Mouse (Mus musculus) bone marrow, adult 2 months (tissue): ENCODE results near the gene Panx2. TPM values are rescaled to one million over a fixed set of nuclear protein-coding genes. Genes with fewer than 3 reads are reported as not detected.

Source experiments
- H3K27ac ChIP-seq: fragments of 200-500 bp; 2 replicates; pipeline ENCODE4 v1.5.1; 2012; ENCODE audit warnings: low read depth, mild to moderate bottlenecking, control low read depth, inconsistent platforms, low read length; ENCODE audit not compliant: control insufficient read depth, poor library complexity, insufficient read depth
- H3K4me1 ChIP-seq: fragments of 200-500 bp; 2 replicates; pipeline ENCODE4 v1.6.1; 2011; ENCODE audit warnings: low read length; ENCODE audit not compliant: control insufficient read depth, insufficient read depth
- H3K4me3 ChIP-seq: fragments of 200-500 bp; replicated peaks from 2 replicates; pipeline ENCODE3; 2011; ENCODE audit warnings: mild to moderate bottlenecking, low read depth, low read length, control low read depth; ENCODE audit not compliant: control insufficient read depth
- CTCF ChIP-seq: fragments of 200-500 bp; IDR thresholded peaks from 2 replicates; pipeline ENCODE4 v1.5.1; 2011; ENCODE audit warnings: low read length, control low read depth; ENCODE audit not compliant: control insufficient read depth, insufficient read depth
- POLR2A ChIP-seq: fragments of 200-500 bp; IDR thresholded peaks from 2 replicates; pipeline ENCODE4 v1.6.1; 2011; ENCODE audit warnings: low read depth, mild to moderate bottlenecking, control low read depth, low read length, borderline replicate concordance; ENCODE audit not compliant: control insufficient read depth
- WGBS: fragments of 180-500 bp; shearing (Covaris S2); methylation state at CpG from one replicate; pipeline ENCODE4 v1.1.7; 2018; 5-methylcytosine and 5-hydroxymethylcytosine counted together
- polyA plus RNA-seq: library from polyadenylated mRNA; stranded (reverse); fragments of >200 nt; gene quantifications from 2 replicates; pipeline ENCODE4 v1.2.4, GENCODE M21; 2011; ENCODE audit warnings: low replicate concordance; ENCODE audit not compliant: missing spikeins, insufficient read depth, insufficient read length

Gene Panx2
- polyA plus RNA-seq, 1 experiment = 0.45 TPM

DNA sequence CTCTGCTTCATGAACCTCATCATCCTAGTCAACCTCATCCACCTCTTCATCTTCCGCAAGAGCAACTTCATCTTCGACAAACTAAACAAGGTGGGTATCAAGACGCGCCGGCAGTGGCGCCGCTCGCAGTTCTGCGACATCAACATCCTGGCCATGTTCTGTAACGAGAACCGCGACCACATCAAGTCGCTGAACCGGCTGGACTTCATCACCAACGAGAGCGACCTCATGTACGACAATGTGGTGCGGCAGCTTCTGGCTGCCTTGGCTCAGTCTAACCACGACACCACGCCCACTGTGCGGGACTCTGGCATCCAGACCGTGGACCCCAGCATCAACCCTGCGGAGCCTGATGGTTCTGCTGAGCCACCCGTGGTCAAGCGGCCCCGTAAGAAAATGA is 8.7 kb downstream of the Panx2 start:
- H3K27ac ChIP-seq = no peak overlapping the region
- TF ChIP-seq POLR2A (no peak), CTCF (no peak)
- no peak overlapping the region for H3K4me3 ChIP-seq
- 51% methylated on average over 26 of the region's 26 CpGs for WGBS
- H3K4me1 ChIP-seq = no peaks in the 10 kb centered on the region; the same call in 1 of the 2 replicates

DNA sequence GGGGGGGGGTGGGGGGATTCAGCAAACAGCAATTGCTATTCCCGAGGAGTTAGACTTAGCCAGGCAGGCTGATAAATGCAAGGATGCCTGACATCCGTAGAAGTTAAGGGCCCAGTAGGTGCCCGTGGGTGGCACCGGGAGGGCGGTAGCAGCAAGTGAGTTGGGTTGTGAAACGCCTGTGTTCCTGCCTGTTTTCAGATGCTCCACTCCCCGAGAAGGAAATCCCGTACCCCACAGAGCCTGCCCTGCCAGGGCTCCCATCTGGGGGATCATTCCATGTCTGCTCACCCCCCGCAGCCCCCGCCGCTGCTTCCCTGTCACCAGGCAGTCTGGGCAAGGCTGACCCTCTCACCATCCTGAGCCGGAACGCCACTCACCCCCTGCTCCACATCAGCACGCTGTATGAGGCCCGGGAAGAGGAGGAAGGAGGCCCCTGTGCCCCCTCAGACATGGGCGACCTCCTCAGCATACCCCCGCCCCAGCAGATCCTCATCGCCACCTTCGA is 9.9 kb downstream of the Panx2 start:
- TF ChIP-seq POLR2A = no peak
- no peak for TF ChIP-seq CTCF
- no peak overlapping the region for H3K4me3 ChIP-seq
- WGBS = 68% methylated on average over 19 of the region's 19 CpGs
- no peaks in the 10 kb centered on the region; the same call in 1 of the 2 replicates for H3K4me1 ChIP-seq
- H3K27ac ChIP-seq = no peak overlapping the region

DNA sequence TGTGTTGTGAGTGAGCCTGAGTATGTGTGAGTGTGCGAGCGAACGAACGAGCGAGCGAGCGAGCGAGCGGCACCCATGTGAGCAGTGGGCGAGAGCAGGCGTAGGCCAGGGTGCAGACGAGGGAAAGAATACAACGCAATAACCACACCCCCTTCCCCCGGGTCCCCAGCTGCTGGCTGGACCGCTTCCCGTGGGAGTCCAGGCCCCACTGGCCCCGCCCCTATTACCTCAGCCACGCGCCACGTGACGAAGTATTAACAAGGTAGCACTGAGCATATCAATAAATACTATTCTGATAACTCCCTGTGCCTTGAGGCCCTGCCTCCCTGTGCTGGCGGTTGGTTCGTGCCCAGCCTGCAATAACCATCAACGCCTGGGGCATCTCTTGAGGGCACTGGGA is 11.1 kb downstream of the Panx2 start:
- Histone ChIP-seq H3K4me1 (no peaks in the 10 kb centered on the region; the same call in 1 of the 2 replicates), H3K27ac (no peak overlapping the region), H3K4me3 (no peak overlapping the region)
- TF ChIP-seq CTCF = no peak
- no peak for TF ChIP-seq POLR2A
- 79% methylated on average over 24 of the region's 24 CpGs for WGBS

DNA sequence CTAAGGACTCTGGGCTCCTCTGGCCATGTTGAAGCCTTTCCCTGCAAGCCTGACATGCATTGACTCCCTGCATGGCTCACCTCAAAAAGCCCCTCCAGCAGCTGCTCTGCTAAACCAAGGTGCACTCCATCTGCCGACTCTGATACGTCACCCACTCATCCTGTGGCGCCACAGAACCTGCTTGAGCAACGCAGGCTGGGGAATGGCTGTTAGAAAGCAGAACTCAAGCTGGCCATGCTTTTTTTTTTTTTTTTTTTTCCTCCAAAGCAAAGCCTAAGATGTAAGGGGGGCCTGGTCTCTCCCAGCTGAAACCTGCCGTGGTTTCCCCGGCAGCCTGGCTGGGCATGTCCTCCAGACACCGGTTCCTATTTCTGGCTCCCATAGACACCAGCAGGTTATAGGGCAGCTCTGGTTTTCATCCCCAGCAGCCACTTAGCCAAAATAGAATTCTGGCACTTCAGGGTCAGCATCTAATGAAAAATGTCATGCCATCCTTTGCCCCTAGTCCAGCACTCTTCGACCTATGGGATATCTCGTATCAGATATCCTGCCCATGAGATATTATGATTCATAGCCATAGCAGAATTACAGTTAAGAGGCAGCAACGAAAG is 14.6 kb downstream of the Panx2 start:
- no peak overlapping the region for H3K4me3 ChIP-seq
- 0 out of 2 replicates have a peak overlapping the region, but pooled peaks have one; percentile 40 for H3K27ac ChIP-seq
- peaks cover 5% of the 10 kb centered on the region; the same call in 1 of the 2 replicates for H3K4me1 ChIP-seq
- TF ChIP-seq CTCF (no peak), POLR2A (no peak)
- 23% methylated on average over 10 of the region's 10 CpGs for WGBS

DNA sequence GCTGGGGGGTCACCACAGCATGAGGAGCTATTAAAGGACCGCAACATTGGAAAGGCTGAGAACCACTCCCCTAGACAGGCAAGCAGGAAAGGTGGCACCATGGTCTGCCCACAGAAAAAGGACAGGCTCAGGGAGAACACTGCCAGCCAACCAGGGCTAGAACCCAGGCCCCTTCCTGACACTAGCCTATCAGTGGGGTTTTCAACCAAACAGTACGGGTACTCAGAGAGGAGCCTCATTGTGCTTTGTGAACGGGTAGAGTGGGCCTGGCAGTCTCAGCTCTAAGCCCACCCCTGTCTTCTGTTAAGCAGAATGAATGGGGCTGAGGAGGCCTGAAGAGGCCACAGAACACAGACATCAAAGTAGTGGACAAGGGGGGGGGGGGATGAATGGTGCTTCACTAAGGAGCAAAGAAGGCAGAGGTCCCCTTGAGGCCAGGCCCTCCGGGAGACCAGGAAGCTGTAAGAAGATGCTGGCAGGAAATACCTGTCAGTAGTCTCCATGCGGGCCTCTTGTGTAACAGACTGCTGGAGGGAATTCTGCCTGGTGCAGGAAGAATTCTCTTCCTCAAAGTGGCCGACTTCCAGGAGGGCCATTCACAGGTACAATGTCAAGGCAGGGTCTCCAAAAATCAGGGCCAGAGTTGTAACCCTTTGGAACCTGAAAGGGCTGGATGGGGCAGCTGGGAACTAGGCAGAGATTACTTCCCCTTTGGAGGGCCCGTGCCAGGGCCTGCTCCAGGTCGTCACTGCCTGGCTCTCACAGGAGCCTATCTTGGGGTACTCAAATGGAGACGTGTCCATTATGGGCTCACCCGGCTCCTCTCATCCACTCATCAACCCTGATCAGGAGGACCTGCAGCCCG is 15.3 kb downstream of the Panx2 start, which contains the start of gene Trabd:
TSS of gene Trabd (plus strand) at position 512 of the 865 bp plus-strand sequence.
- TF ChIP-seq CTCF (no peak), POLR2A (no peak)
- Histone ChIP-seq H3K4me1 (peaks cover 5% of the 10 kb centered on the region; the same call in 1 of the 2 replicates), H3K4me3 (peak within 1 kb of the TSS; percentile 91), H3K27ac (peak within 1 kb of the TSS; percentile 93)
- 19% methylated on average over 11 of the region's 11 CpGs for WGBS

DNA sequence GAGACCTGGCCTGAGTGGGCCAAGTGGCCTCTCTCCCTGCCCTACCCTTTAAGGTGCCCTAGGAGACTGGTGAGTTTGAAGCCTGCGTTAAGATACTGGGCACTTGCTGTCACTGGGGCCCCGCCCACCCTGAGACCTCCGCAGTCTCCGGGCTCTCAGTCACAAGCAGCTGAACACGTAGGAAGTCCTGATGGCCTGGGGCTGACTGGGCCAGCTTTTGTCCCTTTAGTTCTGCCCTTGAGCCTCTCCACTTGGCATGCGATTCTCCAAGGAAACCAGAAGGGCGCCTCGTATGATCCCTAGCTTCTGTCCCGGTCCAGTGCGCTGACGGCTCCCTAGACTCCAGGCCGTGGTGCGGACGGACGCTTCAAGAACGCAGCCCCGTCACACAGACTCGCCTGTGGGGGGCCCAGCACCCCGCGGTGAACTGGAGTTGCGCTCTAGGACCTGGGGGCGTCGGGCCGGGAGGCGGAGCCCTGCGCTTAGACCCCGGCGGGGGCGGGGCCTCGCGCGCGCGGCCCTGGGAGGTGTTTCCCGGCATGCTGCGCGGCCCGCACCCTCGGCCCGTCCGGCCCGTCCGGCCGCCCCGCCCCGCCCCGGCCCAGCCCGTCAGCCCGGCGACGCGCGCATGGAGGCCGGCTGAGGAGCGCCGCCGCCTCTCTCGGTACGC is 16.1 kb downstream of the Panx2 start:
- Histone ChIP-seq H3K27ac (peak overlapping the region; percentile 93), H3K4me3 (peak overlapping the region; percentile 91), H3K4me1 (peaks cover 5% of the 10 kb centered on the region; the same call in 1 of the 2 replicates)
- WGBS = under 1% methylated on average over 59 of the region's 59 CpGs
- TF ChIP-seq POLR2A (peak; percentile 57; the same call in 1 of the 2 replicates), CTCF (peak; percentile 20; the same call in 1 of the 2 replicates)

DNA sequence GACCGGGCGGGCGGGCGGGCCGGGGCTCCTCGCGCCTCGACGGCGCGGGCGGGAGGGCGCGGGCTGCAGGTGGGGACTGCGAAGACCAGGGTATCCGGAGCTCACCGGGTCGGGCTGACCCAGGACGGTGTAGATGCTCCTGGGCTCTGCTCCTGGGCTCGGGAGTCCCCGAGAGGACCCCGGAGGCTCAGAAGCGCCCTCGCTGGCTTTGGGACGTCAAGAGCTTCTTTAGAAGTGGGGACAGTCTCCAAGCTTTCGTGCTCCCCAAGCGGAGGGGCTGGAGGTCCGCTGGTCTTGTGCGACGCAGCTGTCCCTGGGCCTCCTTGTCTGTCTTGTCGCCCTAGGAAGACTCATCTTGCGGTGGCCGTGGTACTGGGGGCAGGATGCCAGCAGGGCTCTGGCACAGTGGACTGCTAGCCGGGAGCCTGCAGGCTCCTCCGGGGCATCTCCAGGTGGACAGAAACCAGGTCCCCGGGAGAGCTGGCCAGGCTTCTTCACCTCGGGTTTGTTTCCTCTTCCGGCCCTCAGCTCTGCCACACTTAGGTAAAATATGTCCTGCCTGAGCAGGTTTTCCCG is 16.7 kb downstream of the Panx2 start:
- Histone ChIP-seq H3K4me1 (peaks cover 5% of the 10 kb centered on the region; the same call in 1 of the 2 replicates), H3K4me3 (peak overlapping the region; percentile 75), H3K27ac (peak overlapping the region; percentile 81)
- TF ChIP-seq POLR2A (no peak), CTCF (no peak)
- WGBS = 1% methylated on average over 39 of the region's 39 CpGs
